ENCODE assay signal across 8 mouse cellular contexts in the genomic region with DNA sequence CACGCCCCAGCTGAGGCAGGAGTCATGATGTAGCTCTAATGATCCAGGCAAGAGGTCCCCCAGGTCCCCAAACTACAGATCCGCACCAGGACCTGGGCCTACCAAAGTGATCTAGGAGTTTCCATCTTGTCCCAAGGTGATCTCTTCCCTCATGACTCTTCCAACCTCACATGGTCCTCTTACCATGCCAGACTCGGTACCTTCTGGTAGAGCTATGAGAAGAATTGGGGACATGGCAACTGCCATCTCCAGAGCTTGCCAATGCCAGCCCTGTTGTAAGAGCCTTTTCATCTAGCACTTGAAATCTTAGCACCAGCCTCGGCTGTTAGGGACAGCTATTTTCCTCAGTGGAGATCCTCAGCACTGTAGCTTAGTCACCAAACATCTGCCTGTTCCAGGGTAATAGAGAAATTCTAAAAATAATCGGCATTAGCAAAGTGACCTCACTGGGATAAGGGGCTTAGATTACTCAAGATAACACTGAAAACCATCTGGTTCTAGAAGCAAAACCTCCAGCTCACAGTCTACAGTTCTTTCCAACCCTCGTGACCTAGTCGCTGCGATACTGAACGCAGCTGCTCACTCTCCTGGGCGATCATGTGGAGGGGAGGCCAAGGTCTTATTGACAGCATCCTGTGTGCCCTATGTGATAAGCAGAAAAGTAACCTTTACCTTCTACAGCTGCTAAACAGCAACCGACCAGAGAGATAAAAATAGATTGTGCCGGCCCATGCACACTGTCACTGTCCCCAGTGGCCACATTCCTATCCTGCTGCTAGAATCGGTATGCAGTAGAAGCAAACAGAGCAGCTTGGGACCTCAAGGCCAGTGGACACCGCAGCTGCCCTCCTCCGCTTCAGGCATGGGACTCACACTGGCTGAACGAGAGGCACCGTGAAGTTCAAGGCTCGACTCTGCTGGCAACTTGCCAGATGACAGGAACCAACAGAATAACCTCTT.
A peak's percentile ranks its signal among the peaks of the same experiment; 100 is the strongest.
DNase-seq lines count a peak whose midpoint lies in the region; ATAC-seq and TF ChIP-seq lines count a peak whose summit lies in the region.

No protein-coding gene starts in this region.

- H3K36me3 ChIP-seq in CH12.LX (replicated peaks in 1 of 2; ENCODE audit: control insufficient read depth in 1 of 2, insufficient read depth in 1 of 2, low read length in 1 of 2): peaks cover 0 to 22% of the 10 kb centered on the region in 2 experiments
- H3K36me3 ChIP-seq in liver, adult 2 months (ENCODE audit: control insufficient read depth, insufficient read depth, low read length): peaks cover 12% of the 10 kb centered on the region; the same call in 1 of the 2 replicates

- 0 out of 2 replicates have a peak overlapping the region, but pooled peaks have one; percentile 43 for H3K27ac ChIP-seq in cerebellum, adult 2 months (ENCODE audit: insufficient read depth, low read length)
- no peak overlapping the region for H3K27ac ChIP-seq in CH12.LX (ENCODE audit: insufficient read depth, low read depth)
- H3K27ac ChIP-seq in liver, adult 2 months (replicated peaks; ENCODE audit: insufficient read depth, low read depth, low read length): peak overlapping the region; percentile 97

- no peak for TF ChIP-seq POLR2A in cerebellum, adult 2 months (IDR thresholded peaks at IDR 0.05; ENCODE audit: borderline replicate concordance, insufficient read depth, low read length)
- no peak for TF ChIP-seq POLR2A in CH12.LX (IDR thresholded peaks at IDR 0.05; ENCODE audit: low read depth, low read length)
- TF ChIP-seq POLR2A in liver, adult 2 months (IDR thresholded peaks at IDR 0.05; ENCODE audit: extremely low read depth, insufficient read depth, low read length): no peak

- TF ChIP-seq RAD21 in CH12.LX (IDR thresholded peaks at IDR 0.05; ENCODE audit: low read depth, low read length): no peak

- TF ChIP-seq CTCF in cerebellum, adult 2 months (IDR thresholded peaks at IDR 0.05; ENCODE audit: borderline replicate concordance, insufficient read depth, low read depth, low read length): 0 out of 2 replicates have a peak, but pooled peaks have one; percentile 9
- TF ChIP-seq CTCF in CH12.LX (conservative IDR thresholded peaks at IDR 0.05 in 1 of 2, IDR thresholded peaks at IDR 0.05 in 1 of 2; ENCODE audit: low read depth in 2 of 2, low read length in 2 of 2): no peak
- peak; percentile 66 for TF ChIP-seq CTCF in liver, adult 2 months (IDR thresholded peaks at IDR 0.05; ENCODE audit: low read depth, low read length)

- in situ Hi-C loops in CH12.LX (cut with MboI; ENCODE audit: low pct_ligation_motif_present, low pct_unique_long_range_greater_than_20kb, low sequenced_read_pairs): no loop called here

- DNase-seq in cerebellum, adult 2 months: peak in 1 of 2 experiments; percentile 39
- DNase-seq in cerebellum, postnatal 4 days (ENCODE audit: low spot score in 2 of 2): no peak
- DNase-seq in CH12.LX (ENCODE audit: extremely low read depth): peak; percentile 17
- peak; percentile 76 for DNase-seq in heart, adult 8-10 months (ENCODE audit: low spot score)
- DNase-seq in liver, adult 2 months (ENCODE audit: extremely low read depth, low read depth, low spot score): peak; percentile 98
- DNase-seq in frontal cortex, postnatal 14 days (ENCODE audit: low spot score in 2 of 2): no peak

- 67% methylated on average over 18 of the region's 18 CpGs for WGBS in cerebellum, adult 2 months
- 18% methylated on average over 18 of the region's 18 CpGs for WGBS in liver, adult 2 months

- no peak overlapping the region for H3K4me3 ChIP-seq in cerebellum, adult 2 months (replicated peaks; ENCODE audit: insufficient read depth, low read depth, low read length)
- H3K4me3 ChIP-seq in CH12.LX (replicated peaks in 1 of 3; ENCODE audit: low read depth in 2 of 3, low read length in 2 of 3, poor library complexity in 1 of 3): no peak overlapping the region
- H3K4me3 ChIP-seq in liver, adult 2 months (ENCODE audit: insufficient read depth, low read depth, low read length): no peak overlapping the region

- dilution Hi-C loops in CH12.LX (cut with MboI; ENCODE audit: extremely low pct_ligation_motif_present, extremely low pct_unique_long_range_greater_than_20kb, low sequenced_read_pairs): no loop called here

- no peaks in the 10 kb centered on the region for H3K9me3 ChIP-seq in CH12.LX (replicated peaks; ENCODE audit: low read length)

- H3K27me3 ChIP-seq in cerebellum, adult 2 months (ENCODE audit: control insufficient read depth, insufficient read depth, low read length): no peaks in the 10 kb centered on the region
- no peaks in the 10 kb centered on the region for H3K27me3 ChIP-seq in CH12.LX (replicated peaks)
- H3K27me3 ChIP-seq in liver, adult 2 months (ENCODE audit: control insufficient read depth, insufficient read depth, low read length): no peaks in the 10 kb centered on the region

- peaks cover 24% of the 10 kb centered on the region for H3K4me1 ChIP-seq in cerebellum, adult 2 months (ENCODE audit: control insufficient read depth, insufficient read depth, low read length)
- H3K4me1 ChIP-seq in CH12.LX (ENCODE audit: control insufficient read depth in 1 of 2, insufficient read depth in 2 of 2): peaks cover 10 to 59% of the 10 kb centered on the region in 2 experiments
- peaks cover 30% of the 10 kb centered on the region for H3K4me1 ChIP-seq in liver, adult 2 months (ENCODE audit: control insufficient read depth, insufficient read depth, low read length)

- H3K4me2 ChIP-seq in CH12.LX (ENCODE audit: insufficient read depth, low read depth, poor library complexity, severe bottlenecking): no peak overlapping the region

- no peak overlapping the region for H3K9ac ChIP-seq in CH12.LX (ENCODE audit: insufficient read depth, low read depth)
- peak overlapping the region; percentile 44 for H3K9ac ChIP-seq in liver, adult 2 months (ENCODE audit: low read depth, low read length)

- TF ChIP-seq EP300 in CH12.LX (IDR thresholded peaks at IDR 0.05; ENCODE audit: low read length): 0 out of 2 replicates have a peak, but pooled peaks have one; percentile 51

- no peak for ATAC-seq in monocyte, adult 5-6 weeks (replicated peaks; ENCODE audit: insufficient number of reproducible peaks, low FRiP score, low TSS enrichment, poor library complexity, severe bottlenecking)
- ATAC-seq in erythroid progenitor cell, adult 5-6 weeks (replicated peaks; ENCODE audit: low FRiP score, poor library complexity, severe bottlenecking): no peak

- H3K79me2 ChIP-seq in CH12.LX (replicated peaks; ENCODE audit: control insufficient read depth, extremely low read depth, insufficient read depth, poor library complexity, severe bottlenecking): no peaks in the 10 kb centered on the region
- 0 out of 2 replicates have a peak, but pooled peaks cover 6% of the 10 kb centered on the region for H3K79me2 ChIP-seq in liver, adult 2 months (ENCODE audit: control insufficient read depth, insufficient read depth, low read length)

TF ChIP-seq in CH12.LX, 34 proteins besides CTCF, POLR2A, EP300 and RAD21:
- TF ChIP-seq MEF2A (IDR thresholded peaks at IDR 0.05; ENCODE audit: borderline replicate concordance, low read depth, low read length) (peak; percentile 21; the same call in 1 of the 2 replicates), SIN3A (IDR thresholded peaks at IDR 0.05; ENCODE audit: low read length) (no peak), GABPA (IDR thresholded peaks at IDR 0.05; ENCODE audit: insufficient replicate concordance, low read depth, low read length) (no peak), KAT2A (IDR thresholded peaks at IDR 0.05; ENCODE audit: insufficient replicate concordance, low read length) (no peak), ZMIZ1 (IDR thresholded peaks at IDR 0.05; ENCODE audit: low read depth, low read length) (no peak), E2F4 (IDR thresholded peaks at IDR 0.05; ENCODE audit: insufficient replicate concordance, low read depth, low read length) (no peak), NELFE (IDR thresholded peaks at IDR 0.05; ENCODE audit: low read depth, low read length) (no peak), BHLHE40 (IDR thresholded peaks at IDR 0.05; ENCODE audit: low read depth, low read length) (peak; percentile 55), MAX (IDR thresholded peaks at IDR 0.05; ENCODE audit: low read length) (0 out of 2 replicates have a peak, but pooled peaks have one; percentile 46), TCF12 (IDR thresholded peaks at IDR 0.05; ENCODE audit: low read depth, low read length) (0 out of 2 replicates have a peak, but pooled peaks have one; percentile 21), ETS1 (conservative IDR thresholded peaks at IDR 0.05; ENCODE audit: low read depth, low read length) (peak; percentile 51; the same call in 1 of the 2 replicates), PAX5 (IDR thresholded peaks at IDR 0.05; ENCODE audit: low read length) (no peak)

Comparison
In these comparisons a context has a peak if more than half of its experiments do, and no peak if none do; other contexts are left out.
1. DNase-seq: peak in CH12.LX (single experiment), heart, adult 8-10 months (single experiment) and liver, adult 2 months (single experiment); none in cerebellum, postnatal 4 days (0 of 2) and frontal cortex, postnatal 14 days (0 of 2).
2. CTCF ChIP-seq: peak in cerebellum, adult 2 months (single experiment) and liver, adult 2 months (single experiment); none in CH12.LX (0 of 2).